Mouse (Mus musculus): ENCODE data around the gene Cpne5. TPM values are rescaled to one million over a fixed set of nuclear protein-coding genes. Genes with fewer than 3 reads are reported as not detected.
"Not testable (repeated sequence)": the region's sequence is repeated elsewhere in the genome, so short reads cannot be mapped to it uniquely, and the experiment has no call there.

Gene Cpne5
- 3.6 and 4.7 TPM in 2 replicates for polyA plus RNA-seq (2016; fragmentation: Nextera tagmentation; extraction: Ambion mirVana)

DNA sequence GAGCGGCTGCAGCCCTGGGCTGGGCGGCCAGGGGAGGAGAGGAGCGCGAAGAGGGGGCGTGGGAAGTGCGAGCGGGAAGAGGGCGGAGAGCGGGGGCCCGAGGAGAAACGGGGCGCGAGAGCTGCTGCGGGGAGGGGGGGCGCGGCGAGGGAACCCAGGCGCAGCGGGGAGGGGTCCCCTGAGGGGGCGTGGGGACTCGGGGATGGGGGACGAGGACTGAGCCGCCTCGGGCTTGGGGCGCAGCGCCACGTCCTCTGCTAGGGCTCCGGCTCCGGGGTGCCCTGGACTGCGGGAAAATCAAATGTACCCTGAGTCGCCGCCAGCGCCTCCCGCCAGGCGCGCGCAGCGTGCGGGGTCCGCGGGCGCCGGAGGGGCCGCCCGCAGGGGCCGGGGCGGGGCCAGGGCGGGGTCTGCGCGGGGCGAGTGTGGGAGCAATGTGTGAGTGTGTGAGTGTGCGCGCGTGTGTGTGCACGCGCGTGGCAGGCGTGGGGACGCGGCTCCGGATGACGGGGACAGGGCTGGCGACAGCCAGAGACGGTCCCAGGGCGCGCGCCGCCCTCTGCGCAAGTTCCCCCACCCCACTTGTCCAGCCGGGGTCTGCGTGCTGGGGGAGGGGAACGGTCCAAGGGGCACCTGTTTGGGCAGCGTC, at the start of gene Cpne5:
TSS of gene Cpne5 (minus strand) at position 396 of the 649 bp plus-strand sequence.
- Histone ChIP-seq H3K4me3 (peak within 1 kb of the TSS; percentile 80), H3K36me3 (replicated peaks) (no peaks in the 10 kb centered on the region), H3K9me3 (no peaks in the 10 kb centered on the region), H3K4me1 (peaks cover 39% of the 10 kb centered on the region), H3K27me3 (replicated peaks; ENCODE audit: low read depth, poor library complexity, severe bottlenecking) (peaks cover 86% of the 10 kb centered on the region), H3K27ac (replicated peaks) (peak within 1 kb of the TSS; percentile 75)
- peak; percentile 53 for DNase-seq (ENCODE audit: low spot score)
- 1% methylated on average over 66 of the region's 73 CpGs for WGBS

DNA sequence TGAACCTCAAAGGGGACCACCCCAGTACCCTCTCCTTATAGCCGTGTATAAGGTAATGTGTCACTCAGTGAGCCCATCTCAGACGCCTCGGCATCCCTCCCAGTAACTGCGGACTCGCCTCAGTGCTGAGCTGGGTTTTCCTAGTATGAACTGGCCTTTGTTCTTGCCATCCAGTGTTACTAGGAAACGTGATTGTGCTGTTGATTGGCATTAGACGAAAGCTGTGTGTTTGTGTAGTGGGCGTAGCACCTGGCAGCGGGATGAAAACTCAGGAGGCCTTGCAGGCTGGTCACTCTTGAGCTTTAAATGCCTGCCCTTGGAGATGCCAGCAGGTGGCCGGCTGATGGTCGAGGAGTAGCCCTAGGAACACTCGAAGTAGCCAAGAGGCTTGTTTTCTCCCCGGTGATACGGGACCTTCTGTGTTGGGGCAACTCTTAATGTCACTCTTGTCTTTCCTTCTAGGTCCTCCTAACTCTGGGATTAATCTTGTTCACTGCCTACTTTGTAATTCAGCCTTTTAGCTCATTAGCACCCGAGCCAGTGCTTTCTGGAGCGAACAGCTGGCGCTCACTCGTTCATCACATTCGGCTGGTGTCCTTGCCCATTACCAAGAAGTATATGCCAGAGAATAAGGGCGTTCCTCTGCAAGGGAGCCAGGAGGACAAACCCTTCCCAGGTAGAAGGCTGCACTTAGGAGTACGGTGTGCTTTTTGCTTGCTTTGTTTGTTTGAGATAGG, 44.4 kb upstream of the Cpne5 start:
- WGBS: 76% methylated on average over 21 of the region's 21 CpGs
- H3K4me1 ChIP-seq: peaks cover 11% of the 10 kb centered on the region
- no peaks in the 10 kb centered on the region for H3K27me3 ChIP-seq (replicated peaks; ENCODE audit: low read depth, poor library complexity, severe bottlenecking)
- H3K4me3 ChIP-seq: no peak overlapping the region
- peaks cover 2% of the 10 kb centered on the region; the same call in 1 of the 2 replicates for H3K9me3 ChIP-seq
- peaks cover 51% of the 10 kb centered on the region for H3K36me3 ChIP-seq (replicated peaks)
- no peak for DNase-seq (ENCODE audit: low spot score)
- no peak overlapping the region for H3K27ac ChIP-seq (replicated peaks)

DNA sequence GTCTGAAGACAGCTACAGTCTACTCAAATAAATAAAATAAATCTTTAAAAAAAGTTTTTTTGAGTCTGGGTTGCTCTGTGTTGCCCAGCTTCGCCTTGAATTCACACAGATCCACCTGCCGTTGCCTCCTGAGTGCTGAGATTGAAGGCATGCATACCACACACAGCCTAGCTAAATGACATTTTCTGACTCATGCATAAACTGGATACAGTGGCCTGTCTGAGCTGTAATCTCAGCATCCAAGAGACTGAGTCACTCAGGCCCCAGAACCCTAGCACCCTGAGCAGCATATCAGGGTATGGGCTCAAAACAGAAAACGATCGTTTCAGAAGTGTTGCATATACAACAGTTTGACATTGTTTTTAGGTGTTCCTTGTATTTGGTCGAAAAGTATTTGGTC, 43.6 kb upstream of the Cpne5 start:
- WGBS: 90% methylated on average over 5 of the region's 5 CpGs
- H3K27ac ChIP-seq (replicated peaks): no peak overlapping the region

DNA sequence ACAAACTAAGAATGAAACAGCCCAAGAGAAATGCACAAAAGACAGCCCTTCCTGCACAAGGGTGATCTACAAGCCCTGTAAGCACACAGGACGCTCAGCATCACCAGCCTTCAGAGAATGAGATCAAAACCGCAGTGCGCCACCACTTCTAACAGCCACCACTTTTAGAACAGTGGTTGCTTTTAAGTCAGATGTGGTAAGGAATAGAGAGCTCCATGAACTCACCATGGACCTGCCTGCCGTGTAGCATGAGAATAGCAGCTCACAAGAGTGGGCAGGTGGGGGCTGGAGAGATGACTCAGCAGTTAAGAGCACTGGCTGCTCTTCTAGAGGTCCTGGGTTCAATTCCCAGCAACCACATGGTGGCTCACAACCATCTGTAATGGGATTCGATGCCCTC, 42.5 kb upstream of the Cpne5 start:
- no peak for DNase-seq (ENCODE audit: low spot score)
- Histone ChIP-seq H3K4me3 (no peak overlapping the region), H3K36me3 (replicated peaks) (peaks cover 36% of the 10 kb centered on the region), H3K9me3 (no peaks in the 10 kb centered on the region; the same call in 1 of the 2 replicates), H3K27ac (replicated peaks) (no peak overlapping the region), H3K27me3 (replicated peaks; ENCODE audit: low read depth, poor library complexity, severe bottlenecking) (no peaks in the 10 kb centered on the region), H3K4me1 (peaks cover 16% of the 10 kb centered on the region)
- WGBS: 91% methylated on average over 5 of the region's 5 CpGs

More for the DNA sequence above, 43.6 kb upstream of the Cpne5 start:
- Histone ChIP-seq H3K9me3 (peaks cover 2% of the 10 kb centered on the region; the same call in 1 of the 2 replicates), H3K36me3 (replicated peaks) (peaks cover 47% of the 10 kb centered on the region), H3K4me3 (no peak overlapping the region), H3K4me1 (peaks cover 16% of the 10 kb centered on the region), H3K27me3 (replicated peaks; ENCODE audit: low read depth, poor library complexity, severe bottlenecking) (no peaks in the 10 kb centered on the region)
- DNase-seq (ENCODE audit: low spot score): no peak

DNA sequence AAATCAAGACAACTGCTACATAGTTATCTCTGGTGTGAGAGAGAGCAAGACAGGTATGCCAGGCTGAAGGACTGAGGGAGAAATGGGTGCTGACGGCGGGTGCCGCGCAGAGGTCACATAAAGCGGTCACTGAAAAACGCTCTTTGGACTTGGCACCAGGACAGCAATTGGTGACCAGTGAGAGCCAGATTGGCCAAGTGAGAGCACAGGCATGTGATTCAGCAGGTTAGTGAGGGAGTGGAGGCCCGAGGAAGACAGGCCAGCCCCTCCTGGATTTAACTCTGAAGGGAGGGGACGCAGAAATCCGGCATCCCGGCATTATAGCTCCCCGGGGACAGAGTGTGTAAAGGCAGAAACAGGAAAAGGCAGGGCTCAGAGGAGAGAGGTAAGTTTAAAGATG, 35.9 kb upstream of the Cpne5 start:
- Histone ChIP-seq H3K4me1 (peaks cover 34% of the 10 kb centered on the region), H3K27me3 (replicated peaks; ENCODE audit: low read depth, poor library complexity, severe bottlenecking) (no peaks in the 10 kb centered on the region), H3K36me3 (replicated peaks) (no peaks in the 10 kb centered on the region; the same call in 1 of the 2 replicates), H3K4me3 (no peak overlapping the region), H3K27ac (replicated peaks) (no peak overlapping the region), H3K9me3 (no peaks in the 10 kb centered on the region)
- no peak for DNase-seq (ENCODE audit: low spot score)
- 84% methylated on average over 11 of the region's 11 CpGs for WGBS

DNA sequence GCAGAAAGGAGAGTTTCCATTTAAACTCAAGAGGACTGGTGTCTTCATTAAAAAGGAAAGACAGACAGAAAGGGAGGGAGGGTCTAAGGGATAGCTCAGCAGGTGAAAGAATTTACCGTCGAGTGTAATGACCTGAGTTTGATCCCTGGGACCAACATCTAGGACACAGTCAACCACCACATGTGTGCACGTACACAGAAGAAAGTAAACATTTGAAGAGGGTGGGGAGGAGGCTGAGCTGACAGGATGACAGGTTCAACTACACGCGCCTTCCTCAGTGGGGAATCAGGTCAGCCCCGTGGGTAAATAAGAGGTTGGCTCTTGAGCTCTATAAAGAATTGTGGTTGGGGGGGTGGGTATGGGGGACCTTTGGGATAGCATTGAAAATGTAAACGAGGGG, 35.2 kb upstream of the Cpne5 start:
- no peaks in the 10 kb centered on the region for H3K9me3 ChIP-seq
- DNase-seq (ENCODE audit: low spot score): no peak
- WGBS: 89% methylated on average over 7 of the region's 7 CpGs
- H3K4me3 ChIP-seq: no peak overlapping the region
- no peak overlapping the region for H3K27ac ChIP-seq (replicated peaks)
- H3K27me3 ChIP-seq (replicated peaks; ENCODE audit: low read depth, poor library complexity, severe bottlenecking): no peaks in the 10 kb centered on the region
- peaks cover 35% of the 10 kb centered on the region for H3K4me1 ChIP-seq
- no peaks in the 10 kb centered on the region; the same call in 1 of the 2 replicates for H3K36me3 ChIP-seq (replicated peaks)

DNA sequence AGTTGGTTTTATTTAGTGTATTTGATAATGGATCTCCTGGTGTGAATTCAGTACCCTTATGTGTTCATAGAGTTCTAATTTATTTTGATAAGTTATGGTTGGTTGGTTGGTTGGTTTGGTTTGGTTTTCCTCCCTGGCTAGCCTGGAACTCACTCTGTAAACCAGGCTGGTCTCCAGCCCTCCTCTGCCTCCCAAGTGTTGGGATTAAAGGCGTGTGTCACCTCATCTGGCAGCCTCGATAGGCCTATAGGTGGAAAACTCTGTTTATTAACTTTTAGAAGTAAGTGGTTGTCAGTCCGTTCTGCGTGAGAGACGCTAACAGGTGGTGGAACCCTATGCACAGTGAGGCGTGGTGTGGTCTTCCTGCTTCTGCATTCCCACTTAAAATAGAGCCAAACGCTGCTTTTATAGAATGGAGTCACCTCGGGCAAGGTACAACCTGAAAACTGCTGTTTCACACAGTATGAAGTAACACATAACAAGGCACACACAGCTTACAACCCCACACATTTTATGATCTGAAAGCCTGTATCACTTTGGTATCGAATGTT, 32.3 kb upstream of the Cpne5 start:
- no peak for DNase-seq (ENCODE audit: low spot score)
- no peak overlapping the region for H3K27ac ChIP-seq (replicated peaks)
- no peaks in the 10 kb centered on the region for H3K9me3 ChIP-seq
- H3K4me3 ChIP-seq: peak overlapping the region; percentile 81; the same call in 1 of the 2 replicates
- no peaks in the 10 kb centered on the region for H3K36me3 ChIP-seq (replicated peaks)
- peaks cover 28% of the 10 kb centered on the region for H3K4me1 ChIP-seq
- 91% methylated on average over 9 of the region's 9 CpGs for WGBS
- no peaks in the 10 kb centered on the region for H3K27me3 ChIP-seq (replicated peaks; ENCODE audit: low read depth, poor library complexity, severe bottlenecking)

DNA sequence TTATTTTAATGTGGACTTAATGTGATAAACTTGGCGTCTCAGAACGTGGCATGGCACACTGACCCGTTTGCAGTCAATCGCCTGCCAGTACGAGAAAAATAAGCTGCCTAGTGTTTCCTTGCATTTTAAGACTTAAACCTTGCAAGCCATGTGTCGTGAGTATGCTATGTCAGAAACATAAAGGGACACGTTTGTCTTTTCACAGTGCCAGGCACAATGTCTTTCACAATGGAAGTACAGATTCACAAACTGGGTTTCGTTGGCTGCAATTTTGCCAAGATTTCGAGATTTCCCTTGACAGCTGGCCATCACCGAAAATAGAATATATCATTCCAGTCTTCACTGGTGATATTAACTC, 31.4 kb upstream of the Cpne5 start:
- no peaks in the 10 kb centered on the region for H3K36me3 ChIP-seq (replicated peaks)
- no peak for DNase-seq (ENCODE audit: low spot score)
- peak overlapping the region; percentile 81 for H3K4me3 ChIP-seq
- H3K9me3 ChIP-seq: no peaks in the 10 kb centered on the region
- no peaks in the 10 kb centered on the region for H3K27me3 ChIP-seq (replicated peaks; ENCODE audit: low read depth, poor library complexity, severe bottlenecking)
- peak overlapping the region; percentile 92 for H3K27ac ChIP-seq (replicated peaks)
- WGBS: 26% methylated on average over 10 of the region's 10 CpGs
- peaks cover 33% of the 10 kb centered on the region for H3K4me1 ChIP-seq

DNA sequence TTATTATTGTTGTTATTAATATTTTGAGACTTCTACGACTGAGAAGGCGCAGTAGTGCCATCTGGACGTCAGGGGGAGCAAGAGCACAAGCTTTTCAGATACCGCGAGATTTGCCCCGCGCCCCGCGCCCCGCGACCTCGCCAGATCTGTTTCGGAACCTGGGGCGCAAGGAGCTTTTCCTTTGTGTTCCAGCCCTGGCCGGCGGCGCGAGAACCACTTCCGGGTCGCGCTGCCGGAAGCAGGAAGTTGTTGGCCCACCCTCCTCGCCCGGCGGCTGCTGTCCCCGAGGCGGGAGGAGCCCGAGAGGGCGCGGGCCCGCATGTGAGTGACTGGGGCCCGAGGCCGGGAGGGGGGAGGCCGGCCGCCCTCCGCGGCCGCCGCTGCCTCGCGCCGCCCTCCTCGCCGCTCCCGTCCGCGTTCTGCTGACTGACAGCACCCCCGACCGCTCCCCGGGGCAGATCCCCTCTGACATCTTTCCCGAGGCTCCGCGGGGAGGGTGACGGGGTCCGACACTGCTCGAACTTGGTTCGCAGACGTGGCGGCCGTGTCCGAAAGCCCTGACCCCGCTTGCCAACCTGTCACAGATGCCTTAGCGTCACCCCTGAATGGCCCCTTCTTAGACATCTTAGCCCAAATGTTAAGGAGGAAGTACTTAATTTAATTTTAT, 30.8 kb upstream of the Cpne5 start, which contains the start of gene BC004004:
TSS of gene BC004004 (plus strand) at position 107 of the 667 bp plus-strand sequence.
- H3K4me1 ChIP-seq: peaks cover 32% of the 10 kb centered on the region
- H3K27me3 ChIP-seq (replicated peaks; ENCODE audit: low read depth, poor library complexity, severe bottlenecking): no peaks in the 10 kb centered on the region
- peak within 1 kb of the TSS; percentile 92 for H3K27ac ChIP-seq (replicated peaks)
- WGBS: under 1% methylated on average over 63 of the region's 63 CpGs
- no peaks in the 10 kb centered on the region for H3K36me3 ChIP-seq (replicated peaks)
- no peaks in the 10 kb centered on the region for H3K9me3 ChIP-seq
- DNase-seq (ENCODE audit: low spot score): peak; percentile 97
- H3K4me3 ChIP-seq: peak within 1 kb of the TSS; percentile 81

DNA sequence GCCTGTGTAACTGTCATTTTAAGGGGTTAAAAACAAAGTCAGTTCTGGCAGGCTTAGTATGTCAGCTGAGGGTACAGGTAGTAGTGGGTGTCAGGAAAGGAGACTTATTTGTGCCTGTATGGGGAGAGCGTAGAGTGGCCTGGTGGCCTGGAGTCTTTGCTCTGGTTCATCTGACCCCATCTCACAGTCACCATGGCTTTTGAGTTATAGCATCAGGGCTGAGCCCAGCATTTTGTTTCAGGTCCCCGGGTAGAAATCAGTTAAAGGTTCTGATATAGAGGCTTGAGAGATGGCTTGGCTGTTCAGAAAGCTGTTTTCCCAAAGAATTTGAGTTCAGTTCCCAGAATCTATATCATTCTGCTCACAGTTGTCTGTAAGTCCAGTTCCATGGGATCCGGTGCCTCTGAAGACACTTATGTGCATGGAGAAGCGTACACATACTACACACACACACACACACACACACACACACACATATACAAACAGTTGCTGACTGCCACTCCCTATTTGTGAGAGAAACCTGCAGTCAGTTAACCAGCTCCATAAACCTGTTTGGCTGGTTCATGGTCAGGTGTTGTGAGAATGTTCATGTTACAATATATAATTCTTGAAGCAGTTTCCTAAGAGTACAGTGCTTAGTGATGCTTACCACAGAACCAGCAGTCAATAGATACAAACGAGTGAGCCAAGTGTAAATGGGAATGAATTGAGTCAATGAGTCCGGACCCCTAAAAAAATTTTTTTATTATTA, 30.1 kb upstream of the Cpne5 start:
- Histone ChIP-seq H3K4me3 (peak overlapping the region; percentile 81), H3K9me3 (no peaks in the 10 kb centered on the region), H3K27me3 (replicated peaks; ENCODE audit: low read depth, poor library complexity, severe bottlenecking) (no peaks in the 10 kb centered on the region), H3K4me1 (peaks cover 33% of the 10 kb centered on the region), H3K27ac (replicated peaks) (peak overlapping the region; percentile 92), H3K36me3 (replicated peaks) (no peaks in the 10 kb centered on the region)
- DNase-seq (ENCODE audit: low spot score): no peak
- 59% methylated on average over 6 of the region's 6 CpGs for WGBS

DNA sequence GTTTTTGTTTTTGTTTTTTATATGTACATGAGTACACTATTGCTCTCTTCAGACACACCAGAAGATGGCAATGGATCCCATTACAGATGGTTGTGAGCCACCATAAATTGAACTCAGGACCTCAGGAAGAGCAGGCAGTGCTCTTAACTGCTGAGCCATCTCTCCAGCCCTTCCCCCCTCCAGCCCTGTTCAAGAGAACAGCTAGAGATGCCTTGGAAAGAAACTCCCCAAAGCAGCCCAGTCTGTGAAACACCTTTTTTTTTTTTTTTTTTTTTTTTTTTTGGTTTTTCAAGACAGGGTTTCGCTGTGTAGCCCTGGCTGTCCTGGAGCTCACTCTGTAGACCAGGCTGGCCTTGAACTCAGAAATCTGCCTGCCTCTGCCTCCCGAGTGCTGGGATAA, 29.1 kb upstream of the Cpne5 start:
- DNase-seq (ENCODE audit: low spot score); H3K9me3 ChIP-seq; H3K27ac ChIP-seq (replicated peaks); H3K36me3 ChIP-seq (replicated peaks); H3K27me3 ChIP-seq (replicated peaks; ENCODE audit: low read depth, poor library complexity, severe bottlenecking); H3K4me3 ChIP-seq: not testable (repeated sequence)
- 91% methylated on average over 2 of the region's 2 CpGs for WGBS
- peaks cover 44% of the 10 kb centered on the region for H3K4me1 ChIP-seq

DNA sequence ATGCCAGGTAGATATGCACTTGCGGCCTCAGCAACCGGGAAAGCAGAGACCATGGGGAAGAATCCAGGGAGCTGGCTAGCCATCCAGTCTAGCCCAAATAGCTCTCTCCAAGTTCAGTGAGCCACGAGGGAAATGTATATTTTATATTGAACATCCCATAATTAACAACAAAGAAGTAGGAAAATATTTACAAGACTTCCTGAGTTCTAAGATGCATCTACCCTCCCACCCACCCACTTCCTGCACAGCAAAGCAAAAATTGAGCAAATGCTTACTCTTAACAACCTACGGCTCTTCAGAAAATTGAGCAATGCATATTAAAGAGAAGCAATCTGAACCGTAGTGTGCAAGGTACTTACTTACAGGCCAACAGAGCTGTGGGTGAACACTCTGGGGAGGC, 26.8 kb upstream of the Cpne5 start:
- Histone ChIP-seq H3K4me1 (peaks cover 53% of the 10 kb centered on the region), H3K36me3 (replicated peaks) (peaks cover 22% of the 10 kb centered on the region), H3K4me3 (peak overlapping the region; percentile 79), H3K9me3 (no peaks in the 10 kb centered on the region), H3K27ac (replicated peaks) (peak overlapping the region; percentile 97), H3K27me3 (replicated peaks; ENCODE audit: low read depth, poor library complexity, severe bottlenecking) (no peaks in the 10 kb centered on the region)
- no peak for DNase-seq (ENCODE audit: low spot score)
- WGBS: 89% methylated on average over 5 of the region's 5 CpGs

All from embryonic facial prominence, embryonic 10.5 days (tissue).